Mouse (Mus musculus): ENCODE measurements at regions not wholly inside any gene's neighbourhood (a gene's known extent, or its start where the extent isn't known, plus 50 kb on each side); places are given as distances from the start of the nearest gene placed in this dataset.

GRCm38 (mm10) chr3:117107986-117108385, 139.2 kb upstream of the Palmd start:
- TF ChIP-seq POLR2A (IDR thresholded peaks at IDR 0.05; ENCODE audit: low read depth, low read length) (no peak), CTCF (conservative IDR thresholded peaks at IDR 0.05; ENCODE audit: insufficient read depth, insufficient read length, low read depth, low read length) (no peak)

Data from kidney, adult 2 months (tissue).